Mouse (Mus musculus) heart, adult 2 months (tissue): ENCODE data around the gene Slc22a12.

Experiments
- CTCF ChIP-seq: fragments of 200-600 bp; IDR thresholded peaks from 2 replicates; pipeline ENCODE4 v1.8.1; 2022; ENCODE audit warnings: antibody characterized with exemption, mild to moderate bottlenecking, moderate library complexity
- EP300 ChIP-seq: fragments of 200-500 bp; IDR thresholded peaks from 2 replicates; pipeline ENCODE4 v1.6.1; 2011; ENCODE audit warnings: low read depth, low read length, control low read depth; ENCODE audit not compliant: insufficient read depth
- POLR2A ChIP-seq: fragments of 200-500 bp; IDR thresholded peaks from 2 replicates; pipeline ENCODE4 v1.6.1; 2011; ENCODE audit warnings: mild to moderate bottlenecking, low read depth, low read length, control low read depth; ENCODE audit not compliant: insufficient read depth

DNA sequence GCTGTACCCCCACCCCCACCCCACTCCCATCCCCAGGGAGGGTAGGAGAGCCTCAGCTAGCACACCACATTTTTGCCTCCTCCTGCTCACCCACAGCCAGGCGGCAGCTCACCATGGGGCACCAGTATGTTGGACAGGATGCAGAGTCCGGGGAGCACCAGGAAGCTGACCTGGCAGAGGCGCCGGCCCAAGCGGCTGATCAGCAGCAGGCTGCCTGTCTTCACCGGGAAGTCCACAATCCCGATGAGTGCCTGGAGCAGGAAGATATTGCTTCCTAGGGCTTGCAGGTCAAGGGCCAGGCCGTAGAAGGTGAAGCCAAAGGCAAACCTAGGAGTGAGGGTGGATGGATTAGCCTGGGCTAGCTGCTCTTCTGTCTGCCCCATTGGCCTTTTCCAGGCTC lies 5.3 kb downstream of the Slc22a12 start:
- TF ChIP-seq POLR2A (no peak), CTCF (no peak), EP300 (no peak)
